Mouse (Mus musculus) lung, postnatal 10 days (tissue): ENCODE measurements at regions not wholly inside any gene's neighbourhood (a gene's known extent, or its start where the extent isn't known, plus 50 kb on each side); places are given as distances from the start of the nearest gene placed in this dataset.
A peak's percentile ranks its signal among the peaks of the same experiment; 100 is the strongest.

Source experiments
- DNase-seq: peaks from one replicate; pipeline ENCODE4 v3.0.0; 2021

DNA sequence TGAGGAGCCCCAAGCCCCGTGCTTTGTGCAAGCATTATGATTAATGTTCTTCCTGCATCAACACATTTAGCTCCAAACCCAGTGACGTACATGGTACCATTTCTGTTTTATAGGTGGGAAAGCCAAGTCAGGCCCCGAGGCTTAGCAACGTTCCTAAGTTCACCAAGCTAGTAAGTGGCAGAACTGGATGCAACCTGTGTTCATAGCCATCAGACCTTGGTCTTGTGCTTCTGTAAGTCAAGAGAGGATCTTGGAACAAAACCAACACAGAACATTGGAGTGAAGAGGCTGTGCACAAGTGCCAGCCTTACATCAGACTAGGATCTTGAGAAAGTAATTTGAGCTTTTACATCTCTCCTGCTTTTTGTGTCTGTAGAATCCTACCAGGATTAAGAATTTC, 71.3 kb downstream of the Cdc7 start:
- DNase-seq, result no peak

DNA sequence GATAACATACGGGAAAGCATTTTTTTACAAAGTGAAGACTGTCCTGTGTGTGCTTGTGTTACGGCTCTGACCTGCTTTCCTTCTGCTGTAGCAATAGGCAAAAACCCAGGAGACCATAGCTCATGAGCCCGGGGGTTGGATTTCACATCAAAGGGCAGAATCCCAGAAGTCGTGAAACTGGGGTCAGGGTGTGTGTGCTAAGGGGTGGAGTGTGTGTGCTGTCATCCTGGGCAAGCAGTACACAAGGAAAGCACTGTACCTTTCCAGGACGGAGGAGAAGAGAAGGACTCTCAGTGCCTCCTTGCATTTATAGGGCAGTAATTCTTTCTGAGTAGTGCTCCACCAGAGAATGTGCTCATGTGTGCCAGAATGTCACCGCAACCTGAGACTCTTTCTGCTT, 71.7 kb downstream of the Cdc7 start:
- no peak for DNase-seq

DNA sequence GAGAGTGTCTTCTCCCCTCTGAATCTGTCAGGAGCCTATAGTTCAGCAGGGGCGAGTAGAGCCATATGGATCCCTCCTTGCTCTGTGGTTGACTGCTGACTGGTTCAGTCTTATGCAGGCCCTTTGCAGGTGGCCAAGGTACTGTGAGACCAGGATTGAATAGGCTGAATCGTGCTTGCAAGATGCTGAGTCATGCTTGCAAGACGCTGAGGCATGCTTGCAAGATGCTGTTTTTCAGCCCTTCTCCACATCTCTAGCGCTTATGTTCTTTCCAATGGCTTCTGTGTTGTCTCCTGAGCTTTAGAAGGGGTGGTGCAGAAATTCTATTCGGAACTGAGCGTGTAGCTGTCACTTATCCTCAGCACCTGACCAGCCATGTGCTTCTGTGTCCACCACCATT, 72.4 kb downstream of the Cdc7 start:
- DNase-seq, result no peak

DNA sequence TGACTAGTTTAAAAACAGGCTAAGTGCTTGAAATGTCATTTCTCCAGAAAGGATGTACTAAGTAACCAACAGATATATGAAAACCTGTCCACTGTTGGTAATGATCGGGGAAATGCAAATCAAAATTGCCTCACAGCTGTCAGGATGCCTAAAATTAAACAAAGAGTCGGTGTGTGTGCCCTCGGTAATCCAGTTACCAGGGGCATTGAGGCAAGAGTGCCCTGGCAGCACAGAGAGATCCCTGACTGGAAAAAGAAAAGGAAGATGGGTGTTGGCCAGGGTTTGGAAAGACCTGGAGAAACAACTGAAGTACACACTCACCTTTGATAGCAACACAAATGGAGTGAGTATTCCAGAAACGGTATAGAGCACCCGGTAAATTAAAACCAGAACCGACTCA, 73.0 kb downstream of the Cdc7 start:
- no peak for DNase-seq

DNA sequence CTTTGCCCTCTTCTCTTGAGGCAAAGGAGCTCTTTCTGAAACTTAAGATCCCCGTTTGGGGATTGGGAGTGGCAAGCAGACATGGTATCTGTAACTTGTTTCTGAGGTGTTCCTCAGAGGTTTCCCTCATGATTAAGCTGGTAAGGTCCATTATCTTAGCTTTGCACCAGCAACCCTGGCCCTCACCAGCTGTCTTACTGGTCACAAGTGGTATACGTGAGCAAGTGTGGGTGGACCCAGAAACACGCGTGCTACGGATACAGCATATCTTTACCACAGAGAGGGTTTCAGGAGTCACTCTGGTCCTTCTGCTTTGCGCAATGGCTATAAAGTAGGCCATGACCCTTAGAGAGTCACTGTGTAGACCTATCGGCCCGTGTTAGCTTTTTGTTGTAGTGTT, 75.2 kb downstream of the Cdc7 start:
- DNase-seq, result no peak

DNA sequence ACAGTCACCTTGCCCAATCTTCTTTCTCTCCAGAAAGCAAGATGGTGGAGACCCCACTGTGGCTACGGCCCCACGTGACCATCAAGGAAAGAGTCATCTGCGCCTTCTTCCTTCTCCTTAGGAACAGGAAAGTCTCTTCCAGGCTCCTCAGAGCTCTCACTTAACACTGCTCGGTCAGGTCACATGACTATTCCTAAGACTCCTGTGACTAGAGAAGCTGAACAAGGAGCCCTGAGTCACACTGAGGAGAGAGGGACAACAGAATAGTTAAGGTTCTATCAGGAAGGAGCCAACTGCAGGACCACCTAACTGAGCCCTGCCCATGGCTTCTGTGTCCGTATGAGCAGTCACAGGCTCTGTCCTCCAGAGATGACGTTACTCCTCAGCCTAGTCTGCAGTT, 75.8 kb downstream of the Cdc7 start:
- no peak for DNase-seq

DNA sequence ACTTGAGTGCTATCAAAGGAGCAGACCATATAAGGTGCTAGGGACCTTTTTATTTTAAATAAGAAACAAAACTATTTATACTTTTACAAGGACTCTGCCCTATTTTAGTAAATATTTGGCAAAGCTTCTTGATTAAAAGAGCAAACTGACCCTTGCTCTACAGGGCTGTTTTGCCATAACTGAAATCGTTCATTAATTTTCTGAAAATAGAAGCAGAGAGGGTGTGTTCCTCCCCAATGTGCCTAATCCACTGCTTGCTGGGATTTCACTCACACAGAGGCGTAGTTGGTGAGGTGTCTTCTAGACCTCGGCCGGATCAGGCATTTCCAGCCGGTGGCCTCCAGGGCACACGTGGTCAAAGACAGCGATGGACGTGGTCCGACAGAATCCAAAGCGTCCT, 76.4 kb downstream of the Cdc7 start:
- DNase-seq, result no peak

DNA sequence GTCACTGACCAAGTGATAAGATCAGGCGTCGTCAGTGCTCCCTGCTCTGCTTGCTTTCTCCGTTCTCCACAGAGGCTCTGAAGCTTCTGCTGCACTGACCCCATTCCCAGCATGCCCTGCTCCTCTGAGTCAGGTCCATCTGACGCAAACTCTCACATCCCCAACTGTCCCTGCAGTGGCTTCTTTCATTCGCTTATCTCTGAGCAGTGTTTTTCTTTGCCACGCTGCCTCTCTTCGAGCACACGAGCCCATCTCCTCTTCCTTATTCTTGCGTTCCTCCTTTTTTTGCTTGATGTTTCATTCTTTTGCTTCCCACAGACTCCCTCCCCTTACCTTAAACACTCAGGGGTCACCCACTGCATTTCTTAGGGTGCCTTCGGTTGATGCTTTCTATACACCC, 81.0 kb downstream of the Cdc7 start:
- no peak for DNase-seq

DNA sequence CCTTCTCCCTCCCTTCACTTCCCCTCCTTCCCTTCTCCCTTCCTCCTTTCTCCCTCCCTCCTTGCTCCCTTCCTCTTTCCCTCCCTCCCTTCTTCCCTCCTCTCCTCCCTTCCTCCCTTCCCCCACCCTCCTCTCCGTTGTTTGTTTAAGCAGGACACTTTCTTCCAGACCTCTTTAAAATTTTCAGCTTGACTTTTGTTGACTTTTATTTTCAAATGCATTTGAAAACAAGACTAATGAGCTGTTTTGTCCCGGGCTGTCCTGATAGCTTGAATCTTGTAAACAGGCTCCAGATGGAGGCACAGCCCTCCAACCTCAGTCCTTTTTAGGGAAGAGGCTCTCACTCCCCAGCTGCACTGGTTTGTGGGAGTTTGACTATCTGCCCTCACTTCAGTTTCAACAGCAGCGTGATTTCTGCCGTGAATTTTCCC, 82.4 kb downstream of the Cdc7 start:
- peak; percentile 79 for DNase-seq

DNA sequence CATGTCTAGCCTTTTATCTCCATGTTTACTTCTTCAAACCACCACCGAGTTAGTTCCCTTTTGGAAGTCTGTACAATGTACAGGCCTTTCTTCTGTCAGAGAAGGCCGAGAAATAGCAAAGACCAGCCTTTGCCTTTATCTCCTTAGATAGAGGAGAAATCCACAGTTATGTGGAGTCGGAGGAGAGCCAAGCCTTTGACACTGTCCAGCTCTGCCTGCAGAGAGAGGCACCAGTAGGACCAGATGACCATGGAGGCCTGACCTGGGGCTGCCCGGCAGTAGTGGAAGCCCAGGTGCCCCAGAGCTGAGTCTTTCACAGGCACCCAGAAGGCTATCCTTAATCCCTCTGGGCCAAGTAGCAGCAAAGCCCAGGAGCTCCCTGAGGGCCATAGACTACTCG, 84.5 kb downstream of the Cdc7 start:
- no peak for DNase-seq

DNA sequence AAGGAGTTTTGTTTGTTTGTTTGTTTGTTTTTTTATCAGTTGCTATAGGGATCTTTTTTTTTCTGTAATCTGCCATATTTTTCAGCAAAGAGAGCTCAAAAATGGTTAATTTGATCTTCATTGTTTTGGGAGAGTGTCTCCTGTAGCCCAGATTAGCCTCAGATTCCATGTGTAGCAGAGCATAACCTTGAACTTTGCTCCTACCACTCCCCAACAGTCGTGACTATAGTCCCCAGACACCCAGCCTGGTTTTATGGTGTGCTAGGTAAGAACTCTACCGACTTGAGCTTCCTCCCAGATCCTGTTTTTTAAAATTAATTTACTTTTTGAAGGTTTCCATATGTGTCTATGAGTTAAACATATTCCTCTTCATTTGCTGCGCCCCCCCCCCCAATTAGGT, 86.0 kb downstream of the Cdc7 start:
- no peak for DNase-seq

DNA sequence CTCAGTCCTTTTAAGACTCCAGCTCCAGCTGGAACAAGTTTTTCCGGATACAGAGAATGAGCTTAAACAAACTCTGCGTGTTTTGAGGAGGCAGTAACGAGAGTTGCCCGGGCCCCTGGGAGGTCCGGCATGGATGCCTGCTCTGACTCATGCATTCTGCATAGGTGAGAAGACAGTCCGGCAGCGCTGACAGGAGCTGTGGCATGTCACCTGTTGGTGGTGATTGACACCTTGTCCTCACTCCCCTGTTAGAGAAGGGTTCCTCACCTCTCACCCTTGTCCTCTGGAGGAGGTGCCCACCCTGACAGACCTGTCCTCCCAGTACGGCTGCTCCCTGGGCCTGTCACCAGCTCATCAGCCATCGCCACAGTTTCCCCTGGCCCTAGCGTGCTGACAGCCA, 87.7 kb downstream of the Cdc7 start:
- no peak for DNase-seq

DNA sequence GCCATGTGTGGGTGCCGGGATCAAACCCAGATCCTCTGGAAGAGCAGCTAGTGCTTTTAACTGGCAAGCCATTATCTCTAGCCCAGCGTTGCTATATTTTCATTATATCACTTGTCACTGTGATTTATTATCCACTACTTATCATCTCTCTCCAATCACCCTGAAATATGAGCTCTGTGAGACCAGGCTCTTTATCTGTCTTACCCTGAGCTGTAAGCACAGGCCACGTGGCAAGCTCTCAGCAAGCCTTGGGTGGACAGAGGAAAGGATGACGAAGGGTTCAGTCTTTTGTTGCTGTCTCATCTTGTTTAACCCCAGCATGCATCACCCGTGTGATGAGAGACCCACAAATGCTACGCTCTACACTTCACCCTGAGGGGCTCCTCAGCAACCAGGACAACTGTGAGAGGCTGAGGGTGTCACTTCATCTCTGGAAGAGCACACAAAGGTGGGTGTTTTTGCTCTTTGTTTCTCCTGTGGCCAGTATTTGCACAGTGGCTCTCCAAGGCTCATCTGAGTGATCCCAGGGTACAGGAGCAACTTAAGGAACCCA, 90.9 kb downstream of the Cdc7 start:
- no peak for DNase-seq

DNA sequence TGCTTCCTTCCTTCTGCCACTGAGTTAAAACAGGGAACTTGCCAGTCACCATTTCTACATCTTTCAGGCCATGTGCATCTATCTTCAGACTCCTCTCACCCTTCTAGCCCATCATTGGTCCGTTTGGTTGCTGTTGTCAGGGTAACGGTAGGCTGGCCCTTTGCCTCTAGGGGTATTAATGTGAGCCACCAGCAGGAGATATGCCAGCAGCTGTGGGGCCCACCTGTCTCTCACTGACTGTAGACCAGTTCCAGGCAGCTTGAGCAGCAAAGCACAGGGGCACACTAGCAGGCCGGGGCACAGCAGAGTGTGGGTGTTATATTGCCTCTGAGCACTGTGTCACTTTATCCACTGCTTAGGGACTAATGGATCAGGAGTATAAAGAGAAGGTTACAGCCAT, 91.3 kb downstream of the Cdc7 start:
- no peak for DNase-seq
